Mouse (Mus musculus): ENCODE data around the gene Htt.
"Not testable (repeated sequence)": the region's sequence is repeated elsewhere in the genome, so short reads cannot be mapped to it uniquely, and the experiment has no call there.

DNA sequence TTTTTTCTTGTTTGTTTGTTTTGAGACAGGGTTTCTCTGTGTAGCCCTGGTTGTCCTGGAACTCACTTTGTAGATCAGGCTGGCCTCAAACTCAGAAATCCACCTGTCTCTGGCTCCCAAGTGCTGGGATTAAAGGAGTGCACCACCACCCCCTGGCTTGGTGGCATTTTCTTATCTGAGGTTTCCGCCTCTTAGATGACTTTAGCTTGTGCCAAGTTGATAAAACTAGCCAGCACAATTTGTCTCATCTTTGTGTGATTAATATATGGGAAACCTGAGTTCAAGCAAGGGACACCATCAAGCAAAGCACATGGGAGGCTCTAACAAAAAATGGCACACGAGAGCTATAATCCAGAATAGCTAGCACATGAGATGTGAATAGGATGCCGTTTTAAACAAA, 118.8 kb downstream of the Htt start:
- not testable (repeated sequence) for TF ChIP-seq CTCF (conservative IDR thresholded peaks at IDR 0.05; ENCODE audit: insufficient read depth, insufficient read length, low read depth, low read length); POLR2A (IDR thresholded peaks at IDR 0.05; ENCODE audit: low read depth, low read length)

All from kidney, adult 2 months (tissue).